Mouse (Mus musculus) erythroid progenitor cell, adult 5-6 weeks (primary cell): Measurements from ENCODE around the gene Agbl4. TPM values are rescaled to one million over a fixed set of nuclear protein-coding genes. Genes with fewer than 3 reads are reported as not detected.

ENCODE experiments used
- ATAC-seq: replicated peaks from 2 replicates; pipeline ENCODE4 v1.8.0; 2016; ENCODE audit warnings: moderate number of reproducible peaks, mild to moderate bottlenecking, moderate TSS enrichment, inconsistent platforms; ENCODE audit not compliant: poor library complexity, low FRiP score, severe bottlenecking
- total RNA-seq, 2 experiments: library from RNA; stranded (forward) in 1 of 2; stranded (reverse) in 1 of 2; fragments of 150-400 nt in 1 of 2; fragments of 186-747, 209-891 nt in 1 of 2; gene quantifications; 2 replicates each; pipeline versions ENCODE4 v1.2.3 to v1.2.4; 2015 to 2017; ENCODE audit warnings: low replicate concordance in 2 of 2

Gene Agbl4
- total RNA-seq, 2 experiments from 2014 or later: not detected

GRCm38 (mm10) chr4:111522974-111523373 lies 1125.5 kb downstream of the Agbl4 start:
- ATAC-seq: no peak

- no peak for ATAC-seq
Observed at GRCm38 (mm10) chr4:111528961-111529360, 1131.5 kb downstream of the Agbl4 start.

GRCm38 (mm10) chr4:111529996-111530395 lies 1132.5 kb downstream of the Agbl4 start:
- ATAC-seq: no peak

- peak; percentile 63 for ATAC-seq
Observed at GRCm38 (mm10) chr4:111530537-111530936, 1133.1 kb downstream of the Agbl4 start.

- ATAC-seq: no peak
Observed at GRCm38 (mm10) chr4:111544684-111545083, 1147.2 kb downstream of the Agbl4 start.

GRCm38 (mm10) chr4:111546009-111546408 lies 1148.5 kb downstream of the Agbl4 start:
- ATAC-seq: no peak

GRCm38 (mm10) chr4:111555426-111555825 lies 1158.0 kb downstream of the Agbl4 start:
- no peak for ATAC-seq

- ATAC-seq: no peak
Observed at GRCm38 (mm10) chr4:111577087-111577773, 1179.8 kb downstream of the Agbl4 start.

GRCm38 (mm10) chr4:111579115-111579862 lies 1181.8 kb downstream of the Agbl4 start:
- ATAC-seq: no peak

GRCm38 (mm10) chr4:111579863-111580224 lies 1182.4 kb downstream of the Agbl4 start:
- no peak for ATAC-seq

- ATAC-seq: no peak
Observed at GRCm38 (mm10) chr4:111580239-111580638, 1182.8 kb downstream of the Agbl4 start.

- no peak for ATAC-seq
Observed at GRCm38 (mm10) chr4:111583562-111584237, 1186.2 kb downstream of the Agbl4 start.

- ATAC-seq: no peak
Observed at GRCm38 (mm10) chr4:111584286-111584685, 1186.8 kb downstream of the Agbl4 start.

- no peak for ATAC-seq
Observed at GRCm38 (mm10) chr4:111588211-111588610, 1190.8 kb downstream of the Agbl4 start.

- ATAC-seq: no peak
Observed at GRCm38 (mm10) chr4:111589467-111590170, 1192.2 kb downstream of the Agbl4 start.

GRCm38 (mm10) chr4:111594655-111595295 lies 1197.3 kb downstream of the Agbl4 start:
- no peak for ATAC-seq

GRCm38 (mm10) chr4:111597249-111597661 lies 1199.8 kb downstream of the Agbl4 start:
- ATAC-seq: no peak

- ATAC-seq: no peak
Observed at GRCm38 (mm10) chr4:111597986-111598385, 1200.5 kb downstream of the Agbl4 start.

GRCm38 (mm10) chr4:111603194-111603593 lies 1205.7 kb downstream of the Agbl4 start:
- no peak for ATAC-seq
